Mouse (Mus musculus): ENCODE results near the gene Pfkfb2. TPM values are rescaled to one million over a fixed set of nuclear protein-coding genes. Genes with fewer than 3 reads are reported as not detected.

Pfkfb2 gene
- total RNA-seq (2021): 10 to 100 TPM; 22.8 to 46.9 TPM
- long read RNA-seq, experiment 1, partial matches to known transcripts: 1 of 16 reads
- long read RNA-seq, experiment 1, other reads (novel, unspliced or antisense): 14 of 16 reads
- long read RNA-seq, experiment 2, partial matches to known transcripts: 3 of 23 reads
- long read RNA-seq, experiment 2, other reads (novel, unspliced or antisense): 18 of 23 reads

DNA sequence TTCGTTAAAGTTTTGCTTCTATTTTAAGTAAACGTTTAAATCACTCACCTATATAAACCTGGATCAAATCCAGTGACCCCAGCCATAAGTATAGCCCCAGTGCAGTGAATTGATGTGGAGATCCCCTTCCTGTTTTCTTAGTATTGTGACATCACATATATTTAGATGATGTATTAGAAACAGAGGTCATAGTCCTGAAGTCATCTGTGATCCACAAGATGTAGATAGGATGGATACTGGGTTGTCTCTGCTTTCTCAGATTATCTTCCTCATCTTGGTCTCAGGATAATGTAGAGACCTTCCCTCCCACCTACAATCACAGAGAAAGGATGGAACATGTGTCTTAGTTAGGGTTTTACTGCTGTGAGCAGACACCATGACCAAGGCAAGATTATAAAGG is at the start of gene Pfkfb2:
Gene Pfkfb2 (minus strand): TSS at position 101 of the 400 bp plus-strand sequence.
- DNase-seq (ENCODE audit: low spot score in 2 of 2): no peak

- DNase-seq (ENCODE audit: low spot score in 2 of 2): no peak
Observed at GRCm38 (mm10) chr1:130776645-130777044, 47.6 kb upstream of the Pfkfb2 start.

DNA sequence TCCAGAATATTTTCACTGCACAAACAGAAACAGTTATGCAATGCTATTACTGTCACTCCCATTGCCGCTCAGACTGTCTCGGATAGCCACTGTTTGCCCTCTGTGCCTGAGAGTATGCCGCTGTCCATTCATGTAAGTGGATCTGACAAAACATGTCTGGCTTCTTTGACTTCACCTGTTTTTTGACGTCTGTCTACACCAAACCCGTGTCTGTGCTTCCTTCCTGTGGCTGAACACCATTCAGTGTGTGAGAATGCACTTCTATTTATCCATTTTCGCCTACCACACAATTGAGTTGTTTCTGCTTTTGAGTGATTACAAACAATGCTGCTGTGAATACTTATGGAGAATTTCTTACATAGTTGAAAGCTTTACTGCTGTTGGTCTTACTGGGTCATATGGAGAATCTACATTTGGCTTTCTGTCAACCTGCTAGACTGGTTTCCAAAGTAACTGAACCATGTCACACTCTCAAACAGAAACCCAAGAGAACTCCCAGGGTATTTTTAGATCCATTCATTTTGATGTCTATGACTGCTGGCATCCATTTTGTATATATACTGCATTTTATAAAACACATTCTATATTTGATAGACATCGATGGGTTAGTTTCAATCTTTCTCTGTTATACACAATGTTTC is 46.8 kb upstream of the Pfkfb2 start:
- DNase-seq (ENCODE audit: low spot score in 2 of 2): no peak

DNA sequence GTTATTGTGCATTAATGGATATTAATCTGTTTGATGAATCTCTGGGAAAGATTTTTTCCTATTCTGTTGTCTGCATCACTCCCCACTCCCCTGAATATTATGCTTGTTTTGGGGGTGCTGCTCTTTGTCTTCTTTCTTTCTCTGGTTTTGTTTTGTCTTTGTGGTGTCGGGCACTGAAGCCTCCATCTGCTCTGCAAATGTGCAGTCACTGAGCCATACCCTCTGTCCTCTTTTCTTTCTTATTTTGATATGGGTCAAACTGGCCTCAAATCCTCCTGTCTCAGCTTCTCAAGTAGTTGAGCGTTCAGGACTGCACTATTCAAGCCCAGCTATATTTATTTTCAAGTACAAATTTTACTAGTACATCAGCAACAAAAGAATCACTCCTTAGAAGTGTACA is 46.2 kb upstream of the Pfkfb2 start:
- no peak for DNase-seq (ENCODE audit: low spot score in 2 of 2)

DNA sequence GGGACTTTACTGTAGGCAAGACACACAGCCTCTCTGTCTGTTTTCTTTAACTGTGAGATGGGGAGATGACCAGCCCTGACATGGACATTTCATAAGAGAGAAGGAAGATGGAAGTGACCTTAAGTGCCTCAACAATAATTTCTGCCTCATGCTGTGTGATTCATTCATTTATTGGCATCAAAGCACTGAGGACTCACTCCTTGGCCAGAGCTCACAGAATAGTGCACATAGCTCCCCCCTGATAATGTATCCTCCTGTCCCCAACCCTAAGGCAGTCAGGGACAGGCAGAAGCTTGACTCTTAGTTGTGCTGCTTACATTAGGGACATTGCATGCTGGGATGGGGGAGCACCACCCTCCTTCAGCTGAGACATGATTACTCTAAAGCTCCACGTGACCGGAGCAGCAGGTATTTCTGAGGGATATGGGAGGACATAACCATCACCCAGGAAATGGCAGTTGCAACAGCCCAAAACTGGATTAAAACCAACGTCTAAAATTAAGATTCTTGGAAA is 42.0 kb upstream of the Pfkfb2 start:
- DNase-seq (ENCODE audit: low spot score in 2 of 2): no peak

GRCm38 (mm10) chr1:130770487-130770886 is 41.4 kb upstream of the Pfkfb2 start:
- no peak for DNase-seq (ENCODE audit: low spot score in 2 of 2)

DNA sequence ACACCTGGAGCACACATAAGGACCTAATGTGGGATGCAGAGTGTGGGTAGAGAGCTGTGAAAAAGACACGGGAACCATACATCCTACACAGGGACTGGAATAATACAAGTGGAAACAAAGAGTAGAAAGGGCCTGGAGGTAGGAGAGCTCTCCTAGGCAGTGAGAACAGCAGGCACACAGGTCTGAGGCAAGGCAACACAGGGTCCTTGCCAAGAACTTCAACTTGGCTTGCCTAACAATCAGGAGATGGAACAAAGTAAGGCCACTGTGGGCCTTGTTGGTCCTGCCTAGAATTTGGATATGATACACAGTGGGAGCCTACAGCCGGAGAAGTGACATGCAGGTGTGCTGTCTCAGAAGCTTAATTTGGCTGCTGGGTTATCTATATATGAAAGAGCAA is 40.9 kb upstream of the Pfkfb2 start:
- no peak for DNase-seq (ENCODE audit: low spot score in 2 of 2)

- DNase-seq (ENCODE audit: low spot score in 2 of 2): no peak
Observed at GRCm38 (mm10) chr1:130767066-130767465, 38.0 kb upstream of the Pfkfb2 start.

DNA sequence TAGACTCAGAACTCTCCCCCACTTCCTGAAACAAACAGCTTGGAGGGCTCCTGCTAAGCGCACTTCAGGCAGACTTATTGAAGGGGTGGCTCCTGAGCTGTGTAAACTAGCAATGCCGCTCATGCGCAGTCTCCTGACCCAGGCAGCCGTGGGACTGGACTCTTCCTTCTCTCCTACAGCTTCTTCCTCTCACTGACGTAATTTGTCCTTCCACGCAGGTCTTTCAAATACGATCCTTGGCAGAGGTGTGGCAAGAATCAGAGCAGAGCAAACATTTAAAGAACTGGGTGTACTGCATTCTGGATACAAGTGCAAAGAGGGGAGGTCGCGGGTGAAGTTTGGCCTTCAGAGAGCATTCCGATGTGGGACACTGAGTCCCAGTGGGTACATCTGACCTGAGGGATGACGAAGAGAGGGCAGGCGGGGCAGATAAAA is 35.0 kb upstream of the Pfkfb2 start:
- no peak for DNase-seq (ENCODE audit: low spot score in 2 of 2)

DNA sequence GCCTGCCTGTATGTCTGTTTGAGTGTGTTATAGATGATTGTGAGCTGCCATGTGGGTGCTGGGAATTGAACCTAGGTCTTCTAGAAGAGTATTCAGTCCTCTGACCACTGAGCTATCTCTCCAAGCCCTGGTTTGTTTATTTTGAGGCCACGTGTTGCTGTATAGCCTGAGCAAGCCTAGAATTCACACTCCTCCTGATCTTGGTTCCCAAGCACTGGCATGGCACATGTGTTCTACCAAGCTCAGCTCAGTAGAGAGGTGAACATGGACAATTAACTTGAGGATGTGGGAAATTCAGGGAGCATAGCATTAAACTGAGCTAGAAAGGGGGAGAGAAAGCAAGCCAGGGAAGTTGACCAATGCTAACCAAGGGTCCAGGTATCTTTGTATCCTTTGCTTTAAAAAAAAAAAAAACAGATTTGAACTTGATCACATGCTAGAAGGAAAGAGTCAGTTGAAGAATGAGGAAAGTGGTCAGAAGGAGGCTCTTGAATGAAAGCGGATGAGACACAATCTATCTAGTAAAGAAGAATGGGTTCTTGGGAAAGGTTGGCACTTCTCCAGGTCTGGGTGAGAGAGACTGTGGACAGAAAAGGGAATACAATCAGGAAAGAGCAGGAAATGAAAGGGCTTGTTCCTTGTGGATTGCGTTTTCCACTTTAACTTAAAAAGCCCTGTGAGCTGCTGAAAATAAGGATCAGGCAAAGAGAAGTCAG is 33.1 kb upstream of the Pfkfb2 start:
- no peak for DNase-seq (ENCODE audit: low spot score in 2 of 2)

DNA sequence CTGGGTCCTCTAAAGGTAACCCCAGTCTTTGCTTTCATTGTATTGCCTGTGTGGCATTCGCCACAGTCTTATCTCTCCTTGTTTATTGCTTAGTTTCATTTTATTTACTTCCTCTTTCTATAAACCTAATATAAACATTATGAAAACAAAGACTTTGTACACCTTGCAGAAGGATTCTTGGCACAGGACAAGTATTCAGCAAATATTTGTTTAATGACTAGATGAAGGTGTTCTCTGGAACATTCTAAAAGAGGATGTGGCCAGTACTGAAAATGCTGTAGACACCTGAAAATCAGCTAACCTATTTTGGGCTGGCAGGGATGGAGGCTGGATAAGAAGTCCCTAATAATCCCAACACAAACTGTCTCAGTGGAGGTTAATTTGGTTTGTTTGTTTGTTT is 32.5 kb upstream of the Pfkfb2 start:
- DNase-seq (ENCODE audit: low spot score in 2 of 2): no peak

- no peak for DNase-seq (ENCODE audit: low spot score in 2 of 2)
Observed at GRCm38 (mm10) chr1:130759689-130760088, 30.6 kb upstream of the Pfkfb2 start.

- DNase-seq (ENCODE audit: low spot score in 2 of 2): no peak
Observed at GRCm38 (mm10) chr1:130746819-130747218, 17.8 kb upstream of the Pfkfb2 start.

GRCm38 (mm10) chr1:130745591-130745990 is 16.5 kb upstream of the Pfkfb2 start:
- no peak for DNase-seq (ENCODE audit: low spot score in 2 of 2)

DNA sequence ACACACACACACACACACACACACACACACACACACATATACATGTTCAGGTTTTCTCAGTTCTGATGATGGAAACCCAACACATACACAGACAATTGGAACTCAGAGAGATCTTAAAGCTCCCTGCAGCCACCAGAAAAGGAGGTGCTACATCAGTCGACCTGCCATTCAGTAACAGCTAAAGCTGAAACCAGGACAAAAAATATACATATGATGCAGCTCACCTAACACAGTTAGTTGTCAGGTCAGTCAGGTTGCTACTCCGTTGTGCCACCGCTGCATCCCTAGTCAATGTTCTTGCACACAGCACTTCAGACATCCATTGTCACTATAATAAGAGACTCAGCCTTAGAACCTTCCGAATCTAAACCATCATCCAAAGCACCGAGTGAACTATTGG is 15.9 kb upstream of the Pfkfb2 start:
- DNase-seq (ENCODE audit: low spot score in 2 of 2): no peak

DNA sequence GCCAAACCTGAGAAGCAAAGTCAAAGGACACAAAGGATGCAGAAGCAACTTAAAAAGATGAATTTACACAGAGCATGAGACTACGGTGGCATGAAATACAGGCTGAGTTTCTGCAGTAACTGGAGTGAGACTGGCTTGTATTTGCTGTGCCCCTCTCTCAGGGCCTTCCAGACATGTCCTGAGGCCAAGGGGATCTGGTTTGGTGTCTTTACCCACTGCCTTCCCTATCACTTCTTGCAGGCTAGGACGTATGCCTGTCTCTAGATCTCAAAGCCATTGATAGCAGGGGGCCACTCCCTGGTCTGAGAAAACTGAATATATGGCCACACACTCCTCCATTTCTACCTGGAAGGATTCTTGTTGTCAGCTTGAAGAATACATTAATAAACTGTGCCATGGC is 15.2 kb upstream of the Pfkfb2 start:
- DNase-seq (ENCODE audit: low spot score in 2 of 2): no peak

DNA sequence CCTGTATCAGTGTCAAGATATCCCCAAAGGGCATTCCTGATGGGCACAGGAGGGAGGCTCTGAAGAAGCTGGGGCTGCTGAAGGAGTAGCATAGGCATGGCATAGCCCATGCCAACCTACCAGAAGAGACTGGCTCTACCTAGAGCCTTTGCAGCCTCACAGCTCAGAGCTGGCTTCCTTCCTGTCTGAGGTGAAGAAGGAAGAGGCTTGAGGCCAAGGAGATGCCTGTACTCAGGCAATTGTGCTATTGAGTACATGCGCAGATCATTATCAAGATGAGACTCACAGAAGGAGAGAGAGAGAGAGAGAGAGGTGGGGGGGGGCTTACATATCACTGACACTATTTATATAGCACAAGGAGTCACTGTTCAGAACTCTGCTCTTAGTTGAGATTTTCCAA is 14.7 kb upstream of the Pfkfb2 start:
- no peak for DNase-seq (ENCODE audit: low spot score in 2 of 2)

DNA sequence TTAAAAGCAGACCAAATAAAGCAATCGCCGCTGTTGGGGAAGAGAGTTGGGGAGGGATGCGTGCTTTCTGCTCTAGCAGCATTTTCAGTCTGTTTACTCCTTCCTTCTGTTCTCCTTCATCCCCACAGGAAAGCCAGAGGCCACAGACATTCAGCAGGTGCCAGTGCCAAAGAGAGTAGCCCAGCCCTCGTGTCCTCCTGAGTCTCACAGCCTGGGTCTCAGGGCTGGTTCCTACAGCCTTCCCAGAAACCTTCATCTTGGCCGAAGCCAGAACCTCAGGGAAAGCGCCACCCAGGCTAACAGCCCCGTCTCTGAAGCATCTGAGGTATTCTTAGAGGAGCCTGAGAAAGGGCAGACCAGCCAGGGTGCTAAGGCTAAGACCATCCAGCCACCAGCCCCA is 13.1 kb upstream of the Pfkfb2 start:
- no peak for DNase-seq (ENCODE audit: low spot score in 2 of 2)

DNA sequence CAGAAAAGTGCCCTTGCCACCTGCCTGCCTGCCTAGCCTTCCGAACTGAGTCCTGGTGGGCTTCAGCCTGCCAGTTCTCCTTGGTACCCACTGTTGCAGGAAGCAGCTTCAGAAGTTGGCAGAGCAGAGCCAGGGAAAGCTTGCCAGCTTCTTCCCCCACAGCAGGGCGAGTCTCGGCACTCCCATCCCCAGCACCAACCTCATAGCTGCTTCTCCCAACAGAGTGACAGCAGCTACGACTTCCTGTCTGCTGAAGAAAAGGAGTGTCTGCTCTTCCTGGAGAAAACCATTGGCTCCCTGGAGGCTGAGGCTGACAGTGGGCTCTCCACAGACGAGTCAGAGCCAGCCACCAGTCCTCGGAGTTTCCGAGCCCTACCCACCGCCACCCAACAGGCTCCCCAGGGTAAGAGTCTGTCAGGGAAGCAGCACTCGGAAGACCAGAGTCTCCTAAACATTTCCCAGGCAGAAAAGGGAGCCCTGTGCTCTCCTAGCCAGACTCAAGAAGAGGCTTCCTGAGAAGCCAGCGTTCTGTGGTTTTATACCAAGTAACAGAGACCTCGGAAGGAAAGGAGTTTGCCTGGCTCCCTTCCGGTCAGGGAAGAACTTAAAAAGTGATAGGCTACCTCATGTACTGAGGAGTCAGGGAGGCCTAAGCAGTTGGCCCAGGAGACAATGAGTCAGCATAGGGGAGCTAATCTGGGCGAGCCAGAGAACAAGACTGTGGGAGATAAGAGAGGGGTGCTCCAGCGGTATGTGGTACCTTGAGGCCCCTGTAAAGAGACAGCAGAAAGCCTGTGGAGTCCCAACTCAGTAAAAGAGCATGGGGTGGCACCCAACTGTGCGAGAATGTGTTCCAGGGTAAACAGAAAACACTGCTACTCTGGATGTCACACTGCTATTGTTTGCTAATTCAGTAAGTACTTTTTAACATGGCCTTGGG is 12.0 kb upstream of the Pfkfb2 start:
- no peak for DNase-seq (ENCODE audit: low spot score in 2 of 2)

DNA sequence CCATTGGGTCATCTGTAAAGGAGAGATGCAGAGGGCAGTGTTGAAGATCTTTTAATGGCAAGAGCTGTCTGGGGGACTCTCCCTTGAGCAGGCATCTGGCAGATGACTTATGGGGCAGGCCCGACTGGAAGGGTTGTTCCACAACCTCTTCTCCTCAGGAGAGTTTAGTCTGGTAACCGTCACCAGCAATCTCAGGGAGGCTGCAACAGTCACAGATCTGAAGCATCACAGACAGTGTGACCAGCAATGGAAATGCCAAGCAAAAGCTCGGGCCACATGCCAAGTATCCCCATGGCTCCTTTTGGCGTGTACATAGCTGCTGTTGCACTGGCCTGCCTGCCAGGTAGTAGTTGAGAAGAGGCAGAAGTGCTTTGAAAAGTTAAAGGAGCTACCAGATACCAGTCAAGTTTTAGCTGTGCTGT is 11.2 kb upstream of the Pfkfb2 start:
- DNase-seq (ENCODE audit: low spot score in 2 of 2): no peak

- DNase-seq (ENCODE audit: low spot score in 2 of 2): no peak
Observed at GRCm38 (mm10) chr1:130739636-130740035, 10.6 kb upstream of the Pfkfb2 start.
